8 mouse cellular contexts compared by ENCODE assay signal in the genomic region with DNA sequence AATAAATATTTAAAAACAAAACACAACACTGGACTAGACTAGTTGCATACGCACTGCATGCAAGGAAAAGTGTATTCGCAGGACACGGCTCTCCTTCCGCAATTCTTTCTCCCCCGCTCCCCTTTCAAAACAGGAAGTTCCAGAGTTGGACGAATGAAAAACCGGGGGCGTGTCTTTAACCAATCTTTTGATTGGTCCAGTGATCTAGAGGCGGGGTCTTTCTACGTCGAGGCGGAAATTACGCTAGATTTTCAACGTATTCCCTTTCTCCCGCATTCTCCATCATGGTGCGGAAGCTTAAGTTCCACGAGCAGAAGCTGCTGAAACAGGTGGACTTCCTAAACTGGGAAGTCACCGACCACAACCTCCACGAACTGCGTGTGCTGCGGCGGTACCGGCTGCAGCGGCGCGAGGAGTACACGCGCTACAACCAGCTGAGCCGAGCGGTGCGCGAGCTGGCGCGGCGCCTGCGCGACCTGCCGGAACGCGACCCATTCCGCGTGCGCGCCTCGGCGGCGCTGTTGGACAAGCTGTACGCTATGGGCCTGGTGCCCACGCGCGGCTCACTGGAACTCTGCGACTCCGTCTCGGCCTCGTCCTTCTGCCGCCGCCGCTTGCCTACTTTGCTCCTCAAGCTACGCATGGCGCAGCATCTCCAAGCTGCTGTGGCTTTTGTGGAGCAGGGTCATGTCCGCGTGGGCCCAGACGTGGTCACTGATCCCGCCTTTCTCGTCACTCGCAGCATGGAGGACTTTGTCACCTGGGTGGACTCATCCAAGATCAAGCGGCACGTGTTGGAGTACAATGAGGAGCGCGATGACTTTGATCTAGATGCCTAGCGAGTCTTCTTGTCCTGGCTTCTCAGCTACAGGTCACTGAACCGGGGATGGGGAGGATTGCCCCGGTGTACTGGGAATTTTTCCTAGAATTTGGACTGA. TPM values are rescaled to one million over a fixed set of nuclear protein-coding genes. Genes with fewer than 3 reads are reported as not detected.
DNase-seq lines count a peak whose midpoint lies in the region; ATAC-seq and TF ChIP-seq lines count a peak whose summit lies in the region.

Gene Imp3 (plus strand): TSS at position 253 of the 938 bp plus-strand sequence.

- H3K27me3 ChIP-seq in ES-Bruce4 (ENCODE audit: control insufficient read depth, insufficient read depth, low read length, poor library complexity, severe bottlenecking) = no peaks in the 10 kb centered on the region
- H3K27me3 ChIP-seq in forebrain, embryonic 13.5 days = no peaks in the 10 kb centered on the region
- H3K27me3 ChIP-seq in liver, postnatal 0 days (ENCODE audit: insufficient read depth, low read length) = no peaks in the 10 kb centered on the region
- H3K27me3 ChIP-seq in neural tube, embryonic 14.5 days (ENCODE audit: control insufficient read depth, insufficient read depth, low read length) = no peaks in the 10 kb centered on the region

- H3K4me2 ChIP-seq in forebrain, embryonic 13.5 days = peak within 1 kb of the TSS; percentile 95
- H3K4me2 ChIP-seq in liver, postnatal 0 days (ENCODE audit: low read depth, low read length) = peak within 1 kb of the TSS; percentile 87
- H3K4me2 ChIP-seq in neural tube, embryonic 14.5 days (ENCODE audit: low read depth, low read length) = peak within 1 kb of the TSS; percentile 82

- TF ChIP-seq POLR2A in ES-Bruce4 (IDR thresholded peaks at IDR 0.05; ENCODE audit: insufficient read depth, low read length) = no peak

- H3K9ac ChIP-seq in ES-Bruce4 (ENCODE audit: low read depth, poor library complexity, severe bottlenecking) = peak within 1 kb of the TSS; percentile 65
- peak within 1 kb of the TSS; percentile 90 for H3K9ac ChIP-seq in forebrain, embryonic 13.5 days
- peak within 1 kb of the TSS; percentile 82 for H3K9ac ChIP-seq in liver, postnatal 0 days (replicated peaks)
- H3K9ac ChIP-seq in neural tube, embryonic 14.5 days (replicated peaks; ENCODE audit: low read depth, low read length) = peak within 1 kb of the TSS; percentile 64

- peak within 1 kb of the TSS; percentile 91 for H3K4me3 ChIP-seq in ES-Bruce4 (ENCODE audit: low read depth, low read length)
- peak within 1 kb of the TSS; percentile 91 for H3K4me3 ChIP-seq in forebrain, embryonic 13.5 days
- H3K4me3 ChIP-seq in liver, postnatal 0 days (ENCODE audit: low read depth, low read length) = peak within 1 kb of the TSS; percentile 73
- H3K4me3 ChIP-seq in neural tube, embryonic 14.5 days (ENCODE audit: low read depth, low read length) = peak within 1 kb of the TSS; percentile 72

- peak; percentile 95 for DNase-seq in heart, postnatal 10 days
- peak; percentile 97 for DNase-seq in large intestine, adult 2 months (ENCODE audit: low read depth, low spot score)
- DNase-seq in liver, postnatal 0 days = peak; percentile 89
- peak; percentile 85 for DNase-seq in testis, postnatal 10 days (ENCODE audit: low spot score)

- ATAC-seq in cerebellum, adult (ENCODE audit: insufficient number of reproducible peaks, low FRiP score, low TSS enrichment) = peak; percentile 93
- ATAC-seq in forebrain, embryonic 13.5 days = peak; percentile 96
- ATAC-seq in liver, postnatal 0 days = peak; percentile 92
- ATAC-seq in neural tube, embryonic 14.5 days (ENCODE audit: low read depth) = peak; percentile 97

- H3K36me3 ChIP-seq in ES-Bruce4 (ENCODE audit: control insufficient read depth, insufficient read depth, low read length, poor library complexity, severe bottlenecking) = no peaks in the 10 kb centered on the region
- no peaks in the 10 kb centered on the region for H3K36me3 ChIP-seq in forebrain, embryonic 13.5 days (ENCODE audit: poor library complexity, severe bottlenecking)
- no peaks in the 10 kb centered on the region for H3K36me3 ChIP-seq in liver, postnatal 0 days (replicated peaks; ENCODE audit: insufficient read depth, low read length)
- H3K36me3 ChIP-seq in neural tube, embryonic 14.5 days (ENCODE audit: control insufficient read depth, insufficient read depth, low read length) = no peaks in the 10 kb centered on the region

- H3K27ac ChIP-seq in ES-Bruce4 (ENCODE audit: insufficient read depth, low read length) = peak within 1 kb of the TSS; percentile 51
- peak within 1 kb of the TSS; percentile 87 for H3K27ac ChIP-seq in forebrain, embryonic 13.5 days
- H3K27ac ChIP-seq in liver, postnatal 0 days (ENCODE audit: low read depth) = peak within 1 kb of the TSS; percentile 89
- peak within 1 kb of the TSS; percentile 85 for H3K27ac ChIP-seq in neural tube, embryonic 14.5 days (ENCODE audit: low read depth, low read length)

- under 1% methylated on average over 72 of the region's 73 CpGs for WGBS in forebrain, embryonic 13.5 days
- WGBS in large intestine, adult 2 months = under 1% methylated on average over 73 of the region's 73 CpGs
- under 1% methylated on average over 73 of the region's 73 CpGs for WGBS in liver, postnatal 0 days (ENCODE audit: insufficient replicate concordance)
- under 1% methylated on average over 73 of the region's 73 CpGs for WGBS in neural tube, embryonic 14.5 days

- intact Hi-C loops in heart, postnatal 10 days (cut with DNase I) = no loop called here

- no peak for TF ChIP-seq CTCF in ES-Bruce4 (IDR thresholded peaks at IDR 0.05; ENCODE audit: low read depth, low read length)
- peak; percentile 57 for TF ChIP-seq CTCF in liver, postnatal 0 days (IDR thresholded peaks at IDR 0.05; ENCODE audit: low read depth)

- no peaks in the 10 kb centered on the region for H3K9me3 ChIP-seq in ES-Bruce4 (replicated peaks; ENCODE audit: control insufficient read depth, insufficient read depth, low read length, poor library complexity, severe bottlenecking)
- H3K9me3 ChIP-seq in forebrain, embryonic 13.5 days (replicated peaks) = no peaks in the 10 kb centered on the region
- H3K9me3 ChIP-seq in liver, postnatal 0 days (ENCODE audit: low read length) = no peaks in the 10 kb centered on the region
- no peaks in the 10 kb centered on the region for H3K9me3 ChIP-seq in neural tube, embryonic 14.5 days (ENCODE audit: control insufficient read depth, low read length)

- no peak for TF ChIP-seq EP300 in ES-Bruce4 (IDR thresholded peaks at IDR 0.05; ENCODE audit: insufficient read depth, low read depth, low read length)
- TF ChIP-seq EP300 in liver, postnatal 0 days (IDR thresholded peaks at IDR 0.05; ENCODE audit: low read depth) = peak; percentile 70; the same call in 1 of the 2 replicates

- H3K4me1 ChIP-seq in ES-Bruce4 (ENCODE audit: control insufficient read depth, insufficient read depth, low read length) = no peaks in the 10 kb centered on the region
- H3K4me1 ChIP-seq in forebrain, embryonic 13.5 days = peaks cover 24% of the 10 kb centered on the region
- H3K4me1 ChIP-seq in liver, postnatal 0 days (ENCODE audit: insufficient read depth) = peaks cover 13% of the 10 kb centered on the region
- H3K4me1 ChIP-seq in neural tube, embryonic 14.5 days (ENCODE audit: control insufficient read depth, insufficient read depth, low read length) = peaks cover 13% of the 10 kb centered on the region

RNA-seq across cellular contexts. Expression of gene Imp3, which starts in this region (rescaled TPM):
- polyA plus RNA-seq in ES-Bruce4 (2011; ENCODE audit: insufficient read depth, insufficient read length, low read depth, missing spikeins) = 89.9 and 101 TPM in 2 replicates
- 86.6 and 89.0 TPM in 2 replicates for polyA plus RNA-seq in forebrain, embryonic 13.5 days (2015; fragmentation: Nextera tagmentation; extraction: Ambion mirVana)
- 10 to 100 TPM; 45.5 to 48.7 TPM for total RNA-seq in heart, postnatal 10 days (2021)
- 117 and 124 TPM in 2 replicates for polyA plus RNA-seq in large intestine, adult 2 months (2012; rRNA removed)
- 57.6 and 57.8 TPM in 2 replicates for polyA plus RNA-seq in liver, postnatal 0 days (2015; fragmentation: Nextera tagmentation; extraction: Ambion mirVana)
- 71.3 and 74.1 TPM in 2 replicates for polyA plus RNA-seq in neural tube, embryonic 14.5 days (2014; fragmentation: Nextera tagmentation; extraction: Ambion mirVana)

Comparison
In these comparisons a context has a peak if more than half of its experiments do, and no peak if none do; other contexts are left out.
1. Peak in every context shown above with its lines: DNase-seq, ATAC-seq, H3K4me3 ChIP-seq and H3K27ac ChIP-seq.